Mouse (Mus musculus) layer of hippocampus, postnatal 25 days (tissue): ENCODE data around the gene Adarb1. TPM values are rescaled to one million over a fixed set of nuclear protein-coding genes. Genes with fewer than 3 reads are reported as not detected.

Experiments used
- DNase-seq, 2 experiments: peaks; one replicate each; pipeline ENCODE4 v3.0.0; 2022; ENCODE audit warnings: mixed read lengths in 2 of 2, low spot score in 1 of 2; ENCODE audit errors: extremely low spot score in 1 of 2
- total RNA-seq, 2 experiments: library from RNA; stranded (reverse); gene quantifications; 2 replicates each; pipeline ENCODE4 v1.2.3; 2021

Gene Adarb1
- total RNA-seq, 2 experiments from 2014 or later = 103 to 104 TPM

DNA sequence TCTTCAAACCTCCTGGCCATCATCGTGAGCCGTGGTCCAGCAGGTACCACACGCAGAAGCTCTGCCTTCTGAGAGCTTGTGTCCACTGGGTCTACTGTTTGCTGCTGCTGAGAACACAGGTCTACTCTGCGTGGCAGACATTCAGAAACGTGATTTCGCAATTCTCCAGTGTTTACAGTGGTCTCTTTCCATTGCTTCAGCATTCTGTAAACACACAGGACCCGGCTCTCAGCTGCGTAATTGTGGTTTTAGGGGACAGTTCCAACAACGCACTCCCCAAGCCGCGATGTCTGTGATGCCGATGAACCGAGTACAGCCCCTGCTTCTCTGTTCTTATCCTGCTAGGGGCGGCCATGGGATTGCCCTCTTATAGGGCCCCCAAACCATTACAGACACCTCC lies 175.2 kb downstream of the Adarb1 start:
- no peak for DNase-seq

DNA sequence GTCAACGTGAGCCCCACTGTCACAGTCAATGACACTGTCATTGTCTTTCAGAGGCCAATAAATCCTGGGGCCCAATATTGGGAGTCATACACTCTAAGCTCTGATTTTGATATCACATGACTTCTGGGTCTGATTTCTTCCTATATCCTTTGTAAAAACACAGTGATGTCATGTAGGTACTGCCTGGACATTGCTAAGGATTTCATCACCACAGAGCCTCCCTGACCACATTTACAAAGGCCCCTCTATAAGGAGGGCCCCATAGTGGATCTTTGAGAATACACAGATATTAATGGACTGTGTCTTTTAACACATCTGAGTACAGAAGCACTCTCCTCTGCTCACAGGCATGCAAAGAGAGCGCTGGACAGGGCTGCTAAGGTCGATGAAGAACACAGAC lies 175.7 kb downstream of the Adarb1 start:
- no peak for DNase-seq

GRCm38 (mm10) chr10:77240764-77241163 lies 177.3 kb downstream of the Adarb1 start:
- DNase-seq = no peak

Other genes with a start within 250 kb of the Adarb1 start
- gene Pofut2, start 159.1 kb downstream of the Adarb1 start, total RNA-seq = 10 to 100 TPM; 29.9 to 31.9 TPM
- gene Fam207a, start 97.5 kb upstream of the Adarb1 start, total RNA-seq = 10 to 100 TPM; 32.8 to 33.1 TPM
- gene Itgb2, start 112.0 kb upstream of the Adarb1 start, total RNA-seq = 1 to 10 TPM; 3.4 to 4.1 TPM
- gene Pttg1ip, start 163.4 kb upstream of the Adarb1 start, total RNA-seq = 10 to 100 TPM; 68.2 to 69.4 TPM
- gene Sumo3, start 187.8 kb upstream of the Adarb1 start, total RNA-seq = 100 to 1,000 TPM; 116 to 128 TPM
- gene Gm49325, start 187.9 kb upstream of the Adarb1 start, total RNA-seq = 10 to 100 TPM; 29.0 to 29.8 TPM
- gene Ube2g2, start 204.0 kb upstream of the Adarb1 start, total RNA-seq = 10 to 100 TPM; 69.8 to 88.4 TPM